Mouse (Mus musculus): ENCODE data around the gene Kdelr1. TPM values are rescaled to one million over a fixed set of nuclear protein-coding genes. Genes with fewer than 3 reads are reported as not detected.
A peak's percentile ranks its signal among the peaks of the same experiment; 100 is the strongest.

Gene Kdelr1
- polyA plus RNA-seq, 1 experiment from 2014 or later = 97.1 TPM

GRCm38 (mm10) chr7:45842950-45843744 is 29.4 kb upstream of the Kdelr1 start:
- Histone ChIP-seq H3K4me2 (ENCODE audit: low read depth, severe bottlenecking) (no peak overlapping the region), H3K4me3 (ENCODE audit: low read depth, low read length) (no peak overlapping the region), H3K9ac (ENCODE audit: low read length) (no peak overlapping the region), H3K27ac (replicated peaks; ENCODE audit: low read depth, low read length) (no peak overlapping the region), H3K4me1 (ENCODE audit: control insufficient read depth, insufficient read depth, low read length) (no peaks in the 10 kb centered on the region), H3K36me3 (ENCODE audit: control insufficient read depth, insufficient read depth, low read length) (no peaks in the 10 kb centered on the region), H3K9me3 (ENCODE audit: control insufficient read depth, low read length) (no peaks in the 10 kb centered on the region), H3K27me3 (ENCODE audit: control insufficient read depth, insufficient read depth, low read length) (no peaks in the 10 kb centered on the region)
- WGBS = 87% methylated on average over 10 of the region's 10 CpGs
- DNase-seq (ENCODE audit: low spot score) (no peak), ATAC-seq (ENCODE audit: insufficient number of reproducible peaks, low FRiP score, low TSS enrichment, low read depth) (no peak)

GRCm38 (mm10) chr7:45848447-45849027 is 24.0 kb upstream of the Kdelr1 start:
- ATAC-seq (ENCODE audit: insufficient number of reproducible peaks, low FRiP score, low TSS enrichment, low read depth) (no peak), DNase-seq (ENCODE audit: low spot score) (no peak)
- no peaks in the 10 kb centered on the region for H3K9me3 ChIP-seq (ENCODE audit: control insufficient read depth, low read length)
- no peak overlapping the region for H3K4me2 ChIP-seq (ENCODE audit: low read depth, severe bottlenecking)
- peak overlapping the region; percentile 43; the same call in 1 of the 2 replicates for H3K9ac ChIP-seq (ENCODE audit: low read length)
- 18% methylated on average over 6 of the region's 6 CpGs for WGBS
- H3K4me3 ChIP-seq (ENCODE audit: low read depth, low read length) = no peak overlapping the region
- no peaks in the 10 kb centered on the region for H3K27me3 ChIP-seq (ENCODE audit: control insufficient read depth, insufficient read depth, low read length)
- no peaks in the 10 kb centered on the region for H3K4me1 ChIP-seq (ENCODE audit: control insufficient read depth, insufficient read depth, low read length)
- no peak overlapping the region for H3K27ac ChIP-seq (replicated peaks; ENCODE audit: low read depth, low read length)
- H3K36me3 ChIP-seq (ENCODE audit: control insufficient read depth, insufficient read depth, low read length) = no peaks in the 10 kb centered on the region

GRCm38 (mm10) chr7:45850661-45851060 is 21.9 kb upstream of the Kdelr1 start:
- Histone ChIP-seq H3K36me3 (ENCODE audit: control insufficient read depth, insufficient read depth, low read length) (no peaks in the 10 kb centered on the region), H3K27ac (replicated peaks; ENCODE audit: low read depth, low read length) (no peak overlapping the region), H3K4me3 (ENCODE audit: low read depth, low read length) (no peak overlapping the region), H3K27me3 (ENCODE audit: control insufficient read depth, insufficient read depth, low read length) (no peaks in the 10 kb centered on the region), H3K9me3 (ENCODE audit: control insufficient read depth, low read length) (no peaks in the 10 kb centered on the region), H3K4me2 (ENCODE audit: low read depth, severe bottlenecking) (no peak overlapping the region), H3K9ac (ENCODE audit: low read length) (no peak overlapping the region), H3K4me1 (ENCODE audit: control insufficient read depth, insufficient read depth, low read length) (no peaks in the 10 kb centered on the region)
- ATAC-seq (ENCODE audit: insufficient number of reproducible peaks, low FRiP score, low TSS enrichment, low read depth) (no peak), DNase-seq (ENCODE audit: low spot score) (no peak)
- WGBS = 79% methylated on average over 3 of the region's 3 CpGs

GRCm38 (mm10) chr7:45853089-45853488 is 19.5 kb upstream of the Kdelr1 start:
- Histone ChIP-seq H3K4me3 (ENCODE audit: low read depth, low read length) (no peak overlapping the region), H3K4me1 (ENCODE audit: control insufficient read depth, insufficient read depth, low read length) (no peaks in the 10 kb centered on the region), H3K27ac (replicated peaks; ENCODE audit: low read depth, low read length) (no peak overlapping the region), H3K9ac (ENCODE audit: low read length) (no peak overlapping the region), H3K36me3 (ENCODE audit: control insufficient read depth, insufficient read depth, low read length) (no peaks in the 10 kb centered on the region), H3K27me3 (ENCODE audit: control insufficient read depth, insufficient read depth, low read length) (no peaks in the 10 kb centered on the region; the same call in 1 of the 2 replicates), H3K9me3 (ENCODE audit: control insufficient read depth, low read length) (no peaks in the 10 kb centered on the region), H3K4me2 (ENCODE audit: low read depth, severe bottlenecking) (no peak overlapping the region)
- ATAC-seq (ENCODE audit: insufficient number of reproducible peaks, low FRiP score, low TSS enrichment, low read depth) (no peak), DNase-seq (ENCODE audit: low spot score) (no peak)
- WGBS = 83% methylated on average over 12 of the region's 12 CpGs

- Histone ChIP-seq H3K27ac (replicated peaks; ENCODE audit: low read depth, low read length) (no peak overlapping the region), H3K9ac (ENCODE audit: low read length) (peak overlapping the region; percentile 47), H3K4me2 (ENCODE audit: low read depth, severe bottlenecking) (peak overlapping the region; percentile 76), H3K4me3 (ENCODE audit: low read depth, low read length) (peak overlapping the region; percentile 38), H3K36me3 (ENCODE audit: control insufficient read depth, insufficient read depth, low read length) (no peaks in the 10 kb centered on the region), H3K4me1 (ENCODE audit: control insufficient read depth, insufficient read depth, low read length) (no peaks in the 10 kb centered on the region), H3K9me3 (ENCODE audit: control insufficient read depth, low read length) (no peaks in the 10 kb centered on the region), H3K27me3 (ENCODE audit: control insufficient read depth, insufficient read depth, low read length) (no peaks in the 10 kb centered on the region; the same call in 1 of the 2 replicates)
- WGBS = 1% methylated on average over 30 of the region's 30 CpGs
- ATAC-seq (ENCODE audit: insufficient number of reproducible peaks, low FRiP score, low TSS enrichment, low read depth) (peak; percentile 42; the same call in 1 of the 2 replicates), DNase-seq (ENCODE audit: low spot score) (peak; percentile 63)
These were observed 15.3 kb upstream of the Kdelr1 start for GRCm38 (mm10) chr7:45856950-45857901.

GRCm38 (mm10) chr7:45859008-45859407 is 13.6 kb upstream of the Kdelr1 start:
- Histone ChIP-seq H3K4me1 (ENCODE audit: control insufficient read depth, insufficient read depth, low read length) (no peaks in the 10 kb centered on the region), H3K4me3 (ENCODE audit: low read depth, low read length) (no peak overlapping the region), H3K27ac (replicated peaks; ENCODE audit: low read depth, low read length) (no peak overlapping the region), H3K36me3 (ENCODE audit: control insufficient read depth, insufficient read depth, low read length) (no peaks in the 10 kb centered on the region), H3K9ac (ENCODE audit: low read length) (no peak overlapping the region), H3K4me2 (ENCODE audit: low read depth, severe bottlenecking) (no peak overlapping the region), H3K9me3 (ENCODE audit: control insufficient read depth, low read length) (no peaks in the 10 kb centered on the region), H3K27me3 (ENCODE audit: control insufficient read depth, insufficient read depth, low read length) (no peaks in the 10 kb centered on the region; the same call in 1 of the 2 replicates)
- ATAC-seq (ENCODE audit: insufficient number of reproducible peaks, low FRiP score, low TSS enrichment, low read depth) (no peak), DNase-seq (ENCODE audit: low spot score) (no peak)
- 52% methylated on average over 4 of the region's 4 CpGs for WGBS

- peaks cover 14% of the 10 kb centered on the region for H3K27me3 ChIP-seq (ENCODE audit: control insufficient read depth, insufficient read depth, low read length)
- no peak overlapping the region for H3K4me3 ChIP-seq (ENCODE audit: low read depth, low read length)
- H3K9ac ChIP-seq (ENCODE audit: low read length) = no peak overlapping the region
- H3K4me1 ChIP-seq (ENCODE audit: control insufficient read depth, insufficient read depth, low read length) = 0 out of 2 replicates have a peak, but pooled peaks cover 5% of the 10 kb centered on the region
- no peak for DNase-seq (ENCODE audit: low spot score)
- no peaks in the 10 kb centered on the region for H3K36me3 ChIP-seq (ENCODE audit: control insufficient read depth, insufficient read depth, low read length)
- no peak overlapping the region for H3K27ac ChIP-seq (replicated peaks; ENCODE audit: low read depth, low read length)
- WGBS = 83% methylated on average over 7 of the region's 7 CpGs
- no peaks in the 10 kb centered on the region for H3K9me3 ChIP-seq (ENCODE audit: control insufficient read depth, low read length)
- no peak for ATAC-seq (ENCODE audit: insufficient number of reproducible peaks, low FRiP score, low TSS enrichment, low read depth)
- H3K4me2 ChIP-seq (ENCODE audit: low read depth, severe bottlenecking) = no peak overlapping the region
These were observed 9.8 kb upstream of the Kdelr1 start for GRCm38 (mm10) chr7:45862804-45863203.

- DNase-seq (ENCODE audit: low spot score) (no peak), ATAC-seq (ENCODE audit: insufficient number of reproducible peaks, low FRiP score, low TSS enrichment, low read depth) (no peak)
- no peaks in the 10 kb centered on the region for H3K9me3 ChIP-seq (ENCODE audit: control insufficient read depth, low read length)
- no peak overlapping the region for H3K9ac ChIP-seq (ENCODE audit: low read length)
- 73% methylated on average over 3 of the region's 3 CpGs for WGBS
- peaks cover 8% of the 10 kb centered on the region for H3K4me1 ChIP-seq (ENCODE audit: control insufficient read depth, insufficient read depth, low read length)
- peaks cover 31% of the 10 kb centered on the region for H3K27me3 ChIP-seq (ENCODE audit: control insufficient read depth, insufficient read depth, low read length)
- no peak overlapping the region for H3K27ac ChIP-seq (replicated peaks; ENCODE audit: low read depth, low read length)
- no peaks in the 10 kb centered on the region for H3K36me3 ChIP-seq (ENCODE audit: control insufficient read depth, insufficient read depth, low read length)
- H3K4me3 ChIP-seq (ENCODE audit: low read depth, low read length) = no peak overlapping the region
- H3K4me2 ChIP-seq (ENCODE audit: low read depth, severe bottlenecking) = no peak overlapping the region
These were observed 8.1 kb upstream of the Kdelr1 start for GRCm38 (mm10) chr7:45864435-45864834.
